Mouse (Mus musculus): ENCODE data around the gene Il23a. TPM values are rescaled to one million over a fixed set of nuclear protein-coding genes. Genes with fewer than 3 reads are reported as not detected.

Il23a gene
- total and polyA plus RNA-seq, 3 experiments, result 0.32 to 3.6 (median 0.49) TPM

DNA sequence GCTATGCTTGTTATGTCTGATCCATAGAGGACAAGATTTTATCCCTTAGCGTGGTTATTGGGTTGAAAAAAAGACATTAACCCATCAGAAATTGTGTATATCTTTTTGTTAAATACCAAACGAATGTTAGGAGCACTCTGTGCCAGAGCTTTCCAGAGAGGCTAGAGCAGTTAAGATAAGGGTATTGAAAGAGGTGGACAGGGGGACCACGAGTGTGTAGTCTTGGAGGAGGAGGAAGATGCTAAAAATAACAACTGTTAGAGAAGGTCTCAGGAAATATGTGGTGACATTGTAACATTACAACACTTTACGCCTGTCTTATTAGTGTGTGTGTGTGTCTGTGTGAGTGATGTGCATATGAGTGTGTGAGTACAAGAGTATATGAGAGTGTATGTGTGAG is 12.3 kb upstream of the Il23a start:
- Histone ChIP-seq H3K79me2 (replicated peaks; ENCODE audit: control insufficient read depth, extremely low read depth, insufficient read depth, poor library complexity, severe bottlenecking) (no peaks in the 10 kb centered on the region), H3K9ac (ENCODE audit: insufficient read depth, low read depth) (no peak overlapping the region), H3K36me3 (replicated peaks in 1 of 2; ENCODE audit: control insufficient read depth in 1 of 2, insufficient read depth in 1 of 2, low read length in 1 of 2) (peaks cover 37 to 80% of the 10 kb centered on the region in 2 experiments), H3K9me3 (replicated peaks; ENCODE audit: low read length) (no peaks in the 10 kb centered on the region), H3K4me3 (replicated peaks in 1 of 3; ENCODE audit: low read depth in 2 of 3, low read length in 2 of 3, poor library complexity in 1 of 3) (no peak overlapping the region), H3K27me3 (replicated peaks) (no peaks in the 10 kb centered on the region), H3K27ac (ENCODE audit: insufficient read depth, low read depth) (no peak overlapping the region), H3K4me1 (ENCODE audit: control insufficient read depth in 1 of 2, insufficient read depth in 2 of 2) (peaks cover 10 to 25% of the 10 kb centered on the region in 2 experiments), H3K4me2 (ENCODE audit: insufficient read depth, low read depth, poor library complexity, severe bottlenecking) (no peak overlapping the region)
- dilution Hi-C loops (cut with MboI; ENCODE audit: extremely low pct_ligation_motif_present, extremely low pct_unique_long_range_greater_than_20kb, low sequenced_read_pairs), result no loop called here
- in situ Hi-C loops (cut with MboI; ENCODE audit: low pct_ligation_motif_present, low pct_unique_long_range_greater_than_20kb, low sequenced_read_pairs), result no loop called here
- TF ChIP-seq MEF2A (IDR thresholded peaks at IDR 0.05; ENCODE audit: borderline replicate concordance, low read depth, low read length) (no peak), RCOR1 (conservative IDR thresholded peaks at IDR 0.05; ENCODE audit: low read depth, low read length) (no peak), KAT2A (IDR thresholded peaks at IDR 0.05; ENCODE audit: insufficient replicate concordance, low read length) (no peak), USF1 (IDR thresholded peaks at IDR 0.05; ENCODE audit: low read depth, low read length) (no peak), JUND (conservative IDR thresholded peaks at IDR 0.05; ENCODE audit: low read depth, low read length) (no peak), ETS1 (conservative IDR thresholded peaks at IDR 0.05; ENCODE audit: low read depth, low read length) (no peak), POLR2AphosphoS2 (IDR thresholded peaks at IDR 0.05; ENCODE audit: low read depth, low read length) (no peak), PAX5 (IDR thresholded peaks at IDR 0.05; ENCODE audit: low read length) (no peak), SMC3 (IDR thresholded peaks at IDR 0.05; ENCODE audit: low read depth, low read length) (no peak), MAZ (IDR thresholded peaks at IDR 0.05; ENCODE audit: low read depth, low read length) (no peak), E2F4 (IDR thresholded peaks at IDR 0.05; ENCODE audit: insufficient replicate concordance, low read depth, low read length) (no peak), MYC (IDR thresholded peaks at IDR 0.05; ENCODE audit: low read depth, low read length) (no peak), IRF4 (IDR thresholded peaks at IDR 0.05; ENCODE audit: low read depth, low read length) (no peak), TBP (conservative IDR thresholded peaks at IDR 0.05; ENCODE audit: low read depth, low read length) (no peak)
- no peak for DNase-seq (ENCODE audit: extremely low read depth)

DNA sequence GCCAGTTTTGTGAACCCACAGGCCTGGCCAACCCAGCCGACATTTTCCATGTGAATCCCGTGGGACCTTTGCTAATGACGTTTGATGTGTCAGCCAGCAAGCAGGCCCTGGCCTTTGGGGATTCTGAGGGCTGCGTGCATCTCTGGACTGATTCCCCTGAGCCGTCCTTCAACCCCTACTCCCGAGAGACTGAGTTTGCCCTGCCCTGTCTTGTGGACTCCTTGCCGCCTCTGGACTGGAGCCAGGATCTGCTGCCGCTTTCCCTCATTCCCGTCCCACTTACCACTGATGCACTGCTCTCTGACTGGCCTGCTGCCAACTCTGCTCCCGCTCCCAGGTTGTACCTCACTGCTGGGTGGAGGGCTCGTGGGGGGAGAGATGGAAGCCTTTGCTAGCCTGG is 11.6 kb upstream of the Il23a start:
- no peaks in the 10 kb centered on the region for H3K9me3 ChIP-seq (replicated peaks; ENCODE audit: low read length)
- peaks cover 33 to 76% of the 10 kb centered on the region in 2 experiments for H3K36me3 ChIP-seq (replicated peaks in 1 of 2; ENCODE audit: control insufficient read depth in 1 of 2, insufficient read depth in 1 of 2, low read length in 1 of 2)
- no peak overlapping the region for H3K9ac ChIP-seq (ENCODE audit: insufficient read depth, low read depth)
- in situ Hi-C loops (cut with MboI; ENCODE audit: low pct_ligation_motif_present, low pct_unique_long_range_greater_than_20kb, low sequenced_read_pairs) (no loop called here), dilution Hi-C loops (cut with MboI; ENCODE audit: extremely low pct_ligation_motif_present, extremely low pct_unique_long_range_greater_than_20kb, low sequenced_read_pairs) (no loop called here)
- H3K4me2 ChIP-seq (ENCODE audit: insufficient read depth, low read depth, poor library complexity, severe bottlenecking), result no peak overlapping the region
- TF ChIP-seq NELFE (IDR thresholded peaks at IDR 0.05; ENCODE audit: low read depth, low read length) (no peak), CTCF (conservative IDR thresholded peaks at IDR 0.05 in 1 of 2, IDR thresholded peaks at IDR 0.05 in 1 of 2; ENCODE audit: low read depth in 2 of 2, low read length in 2 of 2) (no peak), MAZ (IDR thresholded peaks at IDR 0.05; ENCODE audit: low read depth, low read length) (no peak), IRF4 (IDR thresholded peaks at IDR 0.05; ENCODE audit: low read depth, low read length) (peak; percentile 5; the same call in 1 of the 2 replicates), PAX5 (IDR thresholded peaks at IDR 0.05; ENCODE audit: low read length) (no peak), CHD2 (IDR thresholded peaks at IDR 0.05; ENCODE audit: low read length) (no peak), KAT2A (IDR thresholded peaks at IDR 0.05; ENCODE audit: insufficient replicate concordance, low read length) (0 out of 2 replicates have a peak, but pooled peaks have one; percentile 24), NRF1 (IDR thresholded peaks at IDR 0.05; ENCODE audit: low read depth, low read length) (no peak), ELF1 (IDR thresholded peaks at IDR 0.05; ENCODE audit: low read depth, low read length) (no peak), MAFK (IDR thresholded peaks at IDR 0.05; ENCODE audit: insufficient replicate concordance, low read length) (no peak), BHLHE40 (IDR thresholded peaks at IDR 0.05; ENCODE audit: low read depth, low read length) (peak; percentile 24; the same call in 1 of the 2 replicates), MXI1 (IDR thresholded peaks at IDR 0.05; ENCODE audit: low read depth, low read length) (no peak), E2F4 (IDR thresholded peaks at IDR 0.05; ENCODE audit: insufficient replicate concordance, low read depth, low read length) (no peak), USF2 (conservative IDR thresholded peaks at IDR 0.05; ENCODE audit: low read depth, low read length) (no peak), JUND (conservative IDR thresholded peaks at IDR 0.05; ENCODE audit: low read depth, low read length) (no peak), ETS1 (conservative IDR thresholded peaks at IDR 0.05; ENCODE audit: low read depth, low read length) (peak; percentile 47), MYC (IDR thresholded peaks at IDR 0.05; ENCODE audit: low read depth, low read length) (no peak)
- peak; percentile 87 for DNase-seq (ENCODE audit: extremely low read depth)
- no peak overlapping the region for H3K4me3 ChIP-seq (replicated peaks in 1 of 3; ENCODE audit: low read depth in 2 of 3, low read length in 2 of 3, poor library complexity in 1 of 3)
- H3K79me2 ChIP-seq (replicated peaks; ENCODE audit: control insufficient read depth, extremely low read depth, insufficient read depth, poor library complexity, severe bottlenecking), result no peaks in the 10 kb centered on the region
- H3K27ac ChIP-seq (ENCODE audit: insufficient read depth, low read depth), result no peak overlapping the region
- H3K27me3 ChIP-seq (replicated peaks), result no peaks in the 10 kb centered on the region
- peaks cover 10 to 25% of the 10 kb centered on the region in 2 experiments for H3K4me1 ChIP-seq (ENCODE audit: control insufficient read depth in 1 of 2, insufficient read depth in 2 of 2)
